Mouse (Mus musculus): ENCODE data around the gene Ehd4. TPM values are rescaled to one million over a fixed set of nuclear protein-coding genes. Genes with fewer than 3 reads are reported as not detected.
A peak's percentile ranks its signal among the peaks of the same experiment; 100 is the strongest.

The Ehd4 gene
- 17.4 and 17.8 TPM in 2 replicates for polyA plus RNA-seq (2014; fragmentation: Nextera tagmentation; extraction: Ambion mirVana)

DNA sequence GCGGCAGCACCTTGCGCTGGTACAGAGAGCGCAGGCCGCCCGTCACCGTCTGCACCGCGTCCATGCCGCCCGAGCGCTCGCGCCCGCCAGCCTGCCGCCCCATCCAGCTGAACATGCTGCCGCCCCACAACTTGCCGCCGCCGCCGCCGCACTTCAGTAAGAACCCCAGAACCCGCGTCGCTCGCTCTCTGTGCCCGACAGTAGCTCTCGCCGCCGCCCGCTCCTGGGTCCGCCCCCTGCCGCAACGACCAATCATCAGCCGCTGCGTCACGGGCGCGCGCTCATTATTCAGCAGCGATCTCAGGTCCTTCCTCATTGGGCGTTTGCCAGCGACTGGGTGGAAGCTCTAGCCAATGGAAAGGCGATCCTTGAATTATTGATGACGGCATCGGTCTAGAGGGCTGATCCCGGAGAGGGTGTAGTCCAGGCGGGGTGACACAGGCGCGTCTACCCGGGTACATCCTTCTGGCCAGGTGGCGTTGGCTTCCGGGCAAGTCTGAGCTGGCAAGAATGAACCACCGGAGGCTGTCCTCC lies at the start of gene Ehd4:
Ehd4 (minus strand) TSS at position 246 of the 534 bp plus-strand sequence.
- Histone ChIP-seq H3K9me3 (ENCODE audit: control insufficient read depth, low read length) (no peaks in the 10 kb centered on the region), H3K27ac (ENCODE audit: low read depth, low read length) (no peak within 1 kb of the TSS), H3K4me2 (ENCODE audit: low read depth) (peak within 1 kb of the TSS; percentile 99), H3K4me3 (ENCODE audit: low read depth, low read length) (peak within 1 kb of the TSS; percentile 73), H3K4me1 (ENCODE audit: control insufficient read depth, insufficient read depth, low read length) (peaks cover 4% of the 10 kb centered on the region; the same call in 1 of the 2 replicates), H3K27me3 (ENCODE audit: control insufficient read depth, insufficient read depth, low read length) (no peaks in the 10 kb centered on the region), H3K9ac (ENCODE audit: low read length) (peak within 1 kb of the TSS; percentile 67), H3K36me3 (ENCODE audit: control insufficient read depth, insufficient read depth, low read length) (no peaks in the 10 kb centered on the region)
- ATAC-seq (ENCODE audit: insufficient read depth, low FRiP score, low TSS enrichment) (peak; percentile 99), DNase-seq (ENCODE audit: low spot score) (peak; percentile 98)
- under 1% methylated on average over 53 of the region's 53 CpGs for WGBS

DNA sequence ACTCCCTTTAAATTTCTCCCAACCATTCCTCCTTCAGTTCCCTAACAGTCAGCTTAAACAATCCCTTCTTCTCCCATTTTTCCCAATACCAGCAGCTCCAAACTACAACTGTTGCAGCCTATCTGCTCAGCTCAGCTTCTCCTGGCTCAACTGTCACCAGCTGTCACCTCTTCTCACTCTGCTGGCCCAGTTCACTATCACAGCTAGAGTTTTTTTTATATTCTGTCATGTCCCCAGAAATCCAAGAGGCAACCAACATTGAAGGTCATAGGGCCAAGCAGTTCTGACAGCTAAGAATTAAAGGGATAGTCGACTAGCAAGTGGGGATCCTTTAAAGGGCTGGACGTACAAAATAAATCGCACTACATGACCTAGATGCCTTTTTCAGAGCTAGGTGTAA lies 49.3 kb upstream of the Ehd4 start:
- H3K4me2 ChIP-seq (ENCODE audit: low read depth): no peak overlapping the region
- H3K27me3 ChIP-seq (ENCODE audit: control insufficient read depth, insufficient read depth, low read length): no peaks in the 10 kb centered on the region
- H3K9ac ChIP-seq (ENCODE audit: low read length): no peak overlapping the region
- no peaks in the 10 kb centered on the region for H3K9me3 ChIP-seq (ENCODE audit: control insufficient read depth, low read length)
- H3K36me3 ChIP-seq (ENCODE audit: control insufficient read depth, insufficient read depth, low read length): no peaks in the 10 kb centered on the region
- H3K4me1 ChIP-seq (ENCODE audit: control insufficient read depth, insufficient read depth, low read length): no peaks in the 10 kb centered on the region
- WGBS: 73% methylated on average over 3 of the region's 3 CpGs
- no peak for DNase-seq (ENCODE audit: low spot score)
- no peak overlapping the region for H3K4me3 ChIP-seq (ENCODE audit: low read depth, low read length)
- no peak overlapping the region for H3K27ac ChIP-seq (ENCODE audit: low read depth, low read length)
- ATAC-seq (ENCODE audit: insufficient read depth, low FRiP score, low TSS enrichment): no peak

DNA sequence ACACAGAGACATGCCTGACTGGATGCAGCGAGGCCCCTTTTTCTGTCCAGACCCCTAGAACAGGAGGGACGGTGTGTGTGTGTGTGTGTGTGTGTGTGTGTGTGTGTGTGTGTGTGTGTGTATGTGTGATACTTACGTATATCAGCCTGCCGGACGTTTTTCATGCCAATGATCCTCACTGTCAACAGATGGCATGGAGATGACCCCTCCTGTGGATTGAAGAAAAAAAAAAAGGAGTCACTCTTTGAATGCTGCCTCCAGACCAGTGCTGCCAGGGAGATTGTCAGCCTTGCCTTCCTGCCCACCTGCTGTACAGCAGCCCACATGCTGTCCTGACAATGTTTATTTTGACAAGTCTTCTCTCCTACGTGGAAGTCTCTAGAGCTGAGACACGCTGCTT lies 45.7 kb upstream of the Ehd4 start:
- Histone ChIP-seq H3K36me3 (ENCODE audit: control insufficient read depth, insufficient read depth, low read length) (no peaks in the 10 kb centered on the region), H3K4me1 (ENCODE audit: control insufficient read depth, insufficient read depth, low read length) (no peaks in the 10 kb centered on the region), H3K9ac (ENCODE audit: low read length) (no peak overlapping the region), H3K4me3 (ENCODE audit: low read depth, low read length) (no peak overlapping the region), H3K27me3 (ENCODE audit: control insufficient read depth, insufficient read depth, low read length) (no peaks in the 10 kb centered on the region), H3K9me3 (ENCODE audit: control insufficient read depth, low read length) (no peaks in the 10 kb centered on the region), H3K4me2 (ENCODE audit: low read depth) (no peak overlapping the region), H3K27ac (ENCODE audit: low read depth, low read length) (no peak overlapping the region)
- 60% methylated on average over 5 of the region's 7 CpGs for WGBS
- DNase-seq (ENCODE audit: low spot score) (no peak), ATAC-seq (ENCODE audit: insufficient read depth, low FRiP score, low TSS enrichment) (no peak)

DNA sequence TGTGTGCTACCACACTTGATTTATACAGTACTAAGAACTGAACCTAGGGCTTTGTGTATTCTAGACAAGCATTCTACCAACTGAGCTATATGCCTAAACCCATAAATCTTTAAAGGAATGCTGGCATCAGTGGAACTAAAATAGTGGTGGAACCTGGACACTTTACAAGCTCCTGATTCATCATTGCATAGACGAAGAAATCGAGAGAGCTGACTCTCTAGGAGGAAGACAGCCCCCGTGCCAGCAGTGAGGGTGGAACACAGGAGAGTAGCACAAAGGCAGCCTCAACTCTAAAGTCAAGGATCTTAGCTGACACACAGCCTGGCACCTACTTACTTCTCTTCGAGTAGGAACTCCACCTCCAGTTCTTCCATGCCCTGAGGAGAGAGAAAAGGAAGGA lies 33.8 kb upstream of the Ehd4 start:
- no peak overlapping the region for H3K27ac ChIP-seq (ENCODE audit: low read depth, low read length)
- H3K36me3 ChIP-seq (ENCODE audit: control insufficient read depth, insufficient read depth, low read length): no peaks in the 10 kb centered on the region
- 94% methylated on average over 4 of the region's 4 CpGs for WGBS
- no peak overlapping the region for H3K4me2 ChIP-seq (ENCODE audit: low read depth)
- no peaks in the 10 kb centered on the region for H3K27me3 ChIP-seq (ENCODE audit: control insufficient read depth, insufficient read depth, low read length)
- no peak overlapping the region for H3K4me3 ChIP-seq (ENCODE audit: low read depth, low read length)
- no peaks in the 10 kb centered on the region for H3K4me1 ChIP-seq (ENCODE audit: control insufficient read depth, insufficient read depth, low read length)
- no peak for DNase-seq (ENCODE audit: low spot score)
- ATAC-seq (ENCODE audit: insufficient read depth, low FRiP score, low TSS enrichment): no peak
- H3K9me3 ChIP-seq (ENCODE audit: control insufficient read depth, low read length): no peaks in the 10 kb centered on the region
- no peak overlapping the region for H3K9ac ChIP-seq (ENCODE audit: low read length)

DNA sequence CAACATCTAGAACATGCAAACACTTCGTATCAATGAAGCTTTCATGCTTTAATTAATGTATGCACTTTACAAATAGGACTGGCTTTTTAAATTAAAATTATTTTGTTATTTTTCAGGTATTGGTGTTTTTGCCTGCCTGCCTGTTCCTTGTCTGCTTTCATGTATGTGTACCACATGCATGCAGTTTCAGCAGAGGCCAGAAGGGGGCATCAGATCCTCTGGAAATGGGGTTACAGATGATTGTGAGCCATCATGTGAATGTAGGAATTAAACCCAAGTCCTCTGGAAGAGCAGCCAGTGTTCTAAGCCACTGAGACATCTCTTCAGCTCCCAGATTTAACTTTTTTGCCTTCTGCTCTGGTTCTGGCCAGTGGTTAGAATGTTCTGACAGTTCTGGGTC lies 33.2 kb upstream of the Ehd4 start:
- no peaks in the 10 kb centered on the region for H3K9me3 ChIP-seq (ENCODE audit: control insufficient read depth, low read length)
- no peaks in the 10 kb centered on the region for H3K36me3 ChIP-seq (ENCODE audit: control insufficient read depth, insufficient read depth, low read length)
- no peak for DNase-seq (ENCODE audit: low spot score)
- no peak overlapping the region for H3K4me2 ChIP-seq (ENCODE audit: low read depth)
- ATAC-seq (ENCODE audit: insufficient read depth, low FRiP score, low TSS enrichment): no peak
- H3K4me3 ChIP-seq (ENCODE audit: low read depth, low read length): no peak overlapping the region
- H3K27me3 ChIP-seq (ENCODE audit: control insufficient read depth, insufficient read depth, low read length): no peaks in the 10 kb centered on the region
- no peak overlapping the region for H3K27ac ChIP-seq (ENCODE audit: low read depth, low read length)
- 92% methylated on average over 1 of the region's 1 CpGs for WGBS
- H3K4me1 ChIP-seq (ENCODE audit: control insufficient read depth, insufficient read depth, low read length): no peaks in the 10 kb centered on the region
- no peak overlapping the region for H3K9ac ChIP-seq (ENCODE audit: low read length)

DNA sequence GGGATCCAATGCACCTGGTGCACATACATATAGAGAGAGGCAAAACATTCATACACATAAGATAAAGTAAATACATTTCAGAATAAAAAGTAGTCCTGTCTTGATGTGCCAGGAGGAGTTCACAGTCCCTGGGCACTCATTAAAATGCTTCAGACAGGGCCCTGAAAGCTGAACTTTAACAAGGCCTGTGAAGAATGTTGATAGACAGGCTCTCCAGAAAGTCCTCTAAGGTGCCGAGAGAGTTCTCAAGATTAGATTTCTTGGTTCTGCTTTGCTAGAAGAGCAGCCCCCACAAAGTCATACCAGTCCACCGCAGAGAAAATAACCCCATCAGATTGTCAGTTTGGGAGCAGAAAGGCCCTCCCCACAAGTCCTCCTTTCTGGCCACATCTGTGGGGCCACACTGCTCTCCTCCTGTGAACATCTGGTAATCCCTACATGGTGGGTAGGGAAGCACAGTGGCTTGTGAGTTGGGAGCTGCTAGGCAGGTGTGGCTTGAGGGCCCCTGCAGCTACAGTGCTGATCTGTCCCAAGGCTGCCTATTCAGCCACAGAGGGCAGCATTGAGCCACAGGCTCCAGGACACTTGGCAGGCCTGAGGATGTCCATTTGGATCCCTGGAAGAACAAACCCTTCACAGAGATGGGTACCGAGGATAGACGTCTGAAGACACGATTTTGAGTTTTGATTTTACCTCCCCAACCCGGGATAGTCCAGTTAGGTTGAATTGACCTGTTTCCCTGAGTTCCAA lies 31.3 kb upstream of the Ehd4 start:
- no peak overlapping the region for H3K4me3 ChIP-seq (ENCODE audit: low read depth, low read length)
- 88% methylated on average over 6 of the region's 6 CpGs for WGBS
- H3K9me3 ChIP-seq (ENCODE audit: control insufficient read depth, low read length): no peaks in the 10 kb centered on the region
- H3K27ac ChIP-seq (ENCODE audit: low read depth, low read length): no peak overlapping the region
- H3K4me2 ChIP-seq (ENCODE audit: low read depth): no peak overlapping the region
- H3K4me1 ChIP-seq (ENCODE audit: control insufficient read depth, insufficient read depth, low read length): no peaks in the 10 kb centered on the region
- DNase-seq (ENCODE audit: low spot score): no peak
- H3K36me3 ChIP-seq (ENCODE audit: control insufficient read depth, insufficient read depth, low read length): no peaks in the 10 kb centered on the region
- H3K27me3 ChIP-seq (ENCODE audit: control insufficient read depth, insufficient read depth, low read length): no peaks in the 10 kb centered on the region
- no peak for ATAC-seq (ENCODE audit: insufficient read depth, low FRiP score, low TSS enrichment)
- H3K9ac ChIP-seq (ENCODE audit: low read length): no peak overlapping the region

DNA sequence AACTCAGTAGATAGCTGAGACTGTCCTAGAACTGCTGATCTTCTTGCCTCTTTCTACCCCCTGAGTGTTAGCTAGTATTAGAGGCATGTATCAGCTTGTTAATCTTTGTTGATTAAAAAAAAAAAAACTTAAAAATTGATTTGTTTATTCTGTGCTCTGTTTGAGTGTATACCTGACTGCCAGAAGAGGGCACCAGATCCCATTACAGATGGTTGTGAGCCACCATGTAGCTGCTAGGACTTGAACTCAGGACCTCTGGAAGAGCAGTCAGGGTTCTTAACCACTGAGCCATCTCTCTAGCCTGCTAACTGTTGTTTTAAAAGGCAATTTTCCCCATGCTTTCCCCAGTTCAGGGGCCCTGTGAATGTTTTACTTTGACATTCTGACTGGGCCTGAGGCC lies 24.5 kb upstream of the Ehd4 start:
- Histone ChIP-seq H3K4me2 (ENCODE audit: low read depth) (no peak overlapping the region), H3K4me1 (ENCODE audit: control insufficient read depth, insufficient read depth, low read length) (no peaks in the 10 kb centered on the region), H3K27ac (ENCODE audit: low read depth, low read length) (no peak overlapping the region), H3K4me3 (ENCODE audit: low read depth, low read length) (no peak overlapping the region), H3K9me3 (ENCODE audit: control insufficient read depth, low read length) (no peaks in the 10 kb centered on the region), H3K9ac (ENCODE audit: low read length) (no peak overlapping the region), H3K36me3 (ENCODE audit: control insufficient read depth, insufficient read depth, low read length) (no peaks in the 10 kb centered on the region), H3K27me3 (ENCODE audit: control insufficient read depth, insufficient read depth, low read length) (no peaks in the 10 kb centered on the region)
- ATAC-seq (ENCODE audit: insufficient read depth, low FRiP score, low TSS enrichment): no peak
- DNase-seq (ENCODE audit: low spot score): no peak

DNA sequence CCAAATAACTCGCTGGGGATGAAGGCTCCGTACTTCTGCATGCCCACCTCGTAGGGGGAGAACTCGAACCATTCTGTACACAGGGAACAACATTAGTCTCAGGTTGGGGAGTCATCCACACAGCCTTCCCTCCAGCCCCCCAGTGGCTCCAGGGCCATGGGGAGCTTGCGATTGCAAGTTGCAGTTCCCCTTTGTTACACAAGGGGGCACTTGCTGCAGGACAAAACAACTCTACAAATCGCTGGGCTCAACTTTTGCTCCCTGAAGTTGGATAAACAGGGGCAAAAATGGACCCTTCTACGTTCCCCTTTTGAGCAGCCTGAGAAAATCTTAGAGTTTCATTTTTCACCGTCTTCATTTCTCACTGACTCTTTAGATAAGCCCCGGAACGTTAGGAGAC lies 19.3 kb upstream of the Ehd4 start:
- no peak overlapping the region for H3K27ac ChIP-seq (ENCODE audit: low read depth, low read length)
- no peaks in the 10 kb centered on the region for H3K36me3 ChIP-seq (ENCODE audit: control insufficient read depth, insufficient read depth, low read length)
- WGBS: 25% methylated on average over 10 of the region's 10 CpGs
- no peaks in the 10 kb centered on the region for H3K9me3 ChIP-seq (ENCODE audit: control insufficient read depth, low read length)
- DNase-seq (ENCODE audit: low spot score) (peak; percentile 56), ATAC-seq (ENCODE audit: insufficient read depth, low FRiP score, low TSS enrichment) (no peak)
- H3K27me3 ChIP-seq (ENCODE audit: control insufficient read depth, insufficient read depth, low read length): no peaks in the 10 kb centered on the region
- no peak overlapping the region for H3K4me3 ChIP-seq (ENCODE audit: low read depth, low read length)
- no peak overlapping the region for H3K9ac ChIP-seq (ENCODE audit: low read length)
- H3K4me1 ChIP-seq (ENCODE audit: control insufficient read depth, insufficient read depth, low read length): no peaks in the 10 kb centered on the region
- H3K4me2 ChIP-seq (ENCODE audit: low read depth): no peak overlapping the region

DNA sequence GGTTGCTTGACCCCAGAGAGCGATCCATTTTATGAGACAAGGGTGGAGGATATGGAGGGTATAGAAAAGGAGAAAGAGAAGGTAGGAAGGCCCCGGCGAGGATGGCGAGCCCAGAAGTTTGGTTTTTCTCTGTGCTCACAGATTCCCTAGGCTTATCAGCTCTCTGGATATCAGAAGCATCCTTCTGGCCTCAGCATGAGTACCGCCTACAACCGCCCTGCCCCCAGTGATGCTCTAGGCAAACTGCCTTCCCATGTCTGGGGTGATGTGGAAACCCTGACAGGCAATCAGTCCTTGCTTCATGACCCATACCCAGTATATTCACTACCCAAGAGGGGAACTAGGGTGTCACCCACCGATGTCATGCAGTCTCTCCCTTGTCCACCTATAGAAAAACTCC lies 17.0 kb upstream of the Ehd4 start:
- WGBS: 93% methylated on average over 7 of the region's 7 CpGs
- H3K9me3 ChIP-seq (ENCODE audit: control insufficient read depth, low read length): no peaks in the 10 kb centered on the region
- no peaks in the 10 kb centered on the region for H3K36me3 ChIP-seq (ENCODE audit: control insufficient read depth, insufficient read depth, low read length)
- H3K4me1 ChIP-seq (ENCODE audit: control insufficient read depth, insufficient read depth, low read length): no peaks in the 10 kb centered on the region
- ATAC-seq (ENCODE audit: insufficient read depth, low FRiP score, low TSS enrichment): no peak
- H3K27me3 ChIP-seq (ENCODE audit: control insufficient read depth, insufficient read depth, low read length): no peaks in the 10 kb centered on the region
- no peak overlapping the region for H3K4me2 ChIP-seq (ENCODE audit: low read depth)
- H3K9ac ChIP-seq (ENCODE audit: low read length): no peak overlapping the region
- no peak overlapping the region for H3K4me3 ChIP-seq (ENCODE audit: low read depth, low read length)
- no peak overlapping the region for H3K27ac ChIP-seq (ENCODE audit: low read depth, low read length)
- DNase-seq (ENCODE audit: low spot score): no peak
